Mouse (Mus musculus) Patski (cell line): Measurements from ENCODE around the gene Sdf2l1. TPM values are rescaled to one million over a fixed set of nuclear protein-coding genes. Genes with fewer than 3 reads are reported as not detected.

Experiments
- ATAC-seq: fragments of 100-300 bp; one replicate; pipeline ENCODE4 v1.8.0; 2021
- CTCF ChIA-PET: fragments of 350-600 bp; sonication (Branson Sonifier 250); formaldehyde crosslinking; loops from one replicate; lab custom pipeline; 2022; ENCODE audit warnings: inconsistent platforms; lab: Charles Lee
- POLR2A ChIA-PET: fragments of 350-600 bp; sonication (Branson Sonifier 250); formaldehyde crosslinking; loops from one replicate; lab custom pipeline; 2022; ENCODE audit warnings: antibody characterized with exemption, inconsistent platforms; lab: Charles Lee
- DNase-seq: peaks from one replicate; pipeline ENCODE4 v3.0.0-alpha.2; 2011; ENCODE audit warnings: low read depth, low spot score
- H3K27me3 ChIP-seq: fragments of 371-371 bp; one replicate; pipeline ENCODE4 v1.5.1; 2021
- CTCF ChIP-seq: fragments of 100-300 bp; IDR thresholded peaks from one replicate; pipeline ENCODE4 v1.5.1; 2021
- in situ Hi-C: fragments of 300-500 bp; cut with MboI; formaldehyde crosslinking; loops from 3 replicates; pipeline ENCODE4 v1.11.1; 2018; ENCODE audit warnings: low pct_unique_long_range_greater_than_20kb, mixed read lengths
- polyA plus RNA-seq: library from polyadenylated mRNA; unstranded; gene quantifications from one replicate; pipeline ENCODE4 v1.2.3, GENCODE M21; 2021

Gene Sdf2l1
- polyA plus RNA-seq, 1 experiment from 2014 or later = 40.8 TPM

DNA sequence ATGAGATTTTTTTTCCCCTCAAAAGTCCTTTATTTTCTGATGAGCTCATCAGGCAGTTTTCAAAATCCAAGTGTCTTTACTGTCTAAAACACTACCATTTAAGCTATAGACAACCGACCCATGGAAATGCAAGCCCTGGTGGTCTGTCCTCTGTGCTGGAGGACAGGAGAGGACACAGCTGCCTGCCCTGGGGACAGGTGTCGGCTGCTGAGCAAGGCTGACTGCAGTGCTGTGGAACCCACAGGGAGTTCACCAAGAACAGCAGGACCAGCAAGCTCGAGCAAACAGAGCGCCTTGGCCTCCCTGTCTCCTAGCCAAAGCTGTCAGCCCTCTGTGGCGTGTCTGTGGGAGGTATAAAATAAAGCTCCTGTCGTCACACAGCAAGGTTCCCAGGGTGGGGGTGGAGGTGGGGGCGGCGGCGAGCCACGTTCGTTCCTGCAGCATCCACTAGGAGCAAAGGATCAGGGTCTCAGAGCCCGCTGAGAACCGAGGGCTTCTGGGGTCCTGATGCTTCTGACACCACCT is 45.5 kb downstream of the Sdf2l1 start:
- ChIA-PET POLR2A (interaction anchor here (1.2 kb wide), 1 partner anchor 23 kb away, joined by 3 read pairs; no protein-coding TSS in a partner anchor), CTCF (interaction anchor here (0.9 to 2.0 kb wide), 3 partner anchors 18 to 42 kb away, joined by 3 to 5 read pairs (median 3); partner anchors contain the start of gene Ypel1)
- in situ Hi-C loops = no loop called here
- ATAC-seq = no peak
- no peak for DNase-seq
- H3K27me3 ChIP-seq = no peaks in the 10 kb centered on the region
- TF ChIP-seq CTCF = no peak

DNA sequence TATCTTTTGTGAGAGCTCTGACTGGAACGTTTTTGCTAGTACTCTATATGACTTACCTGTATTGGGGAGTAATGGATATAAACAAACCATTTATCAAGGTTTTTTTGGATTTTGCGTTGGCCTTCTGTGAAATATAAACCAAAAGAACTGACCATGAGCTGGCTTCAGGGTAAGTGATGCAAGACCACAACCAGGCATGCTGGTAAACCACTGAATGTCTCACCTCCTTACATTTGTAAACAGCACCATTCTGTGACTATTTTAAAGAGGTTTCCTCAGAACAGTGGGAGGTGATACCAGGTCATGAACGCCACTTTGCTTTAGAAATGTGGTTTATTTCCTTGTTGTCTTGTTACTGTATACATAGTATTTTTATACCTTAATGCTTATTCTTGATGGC is 45.9 kb downstream of the Sdf2l1 start:
- in situ Hi-C loops = no loop called here
- POLR2A ChIA-PET = interaction anchor here (1.2 kb wide), 1 partner anchor 23 kb away, joined by 3 read pairs; no protein-coding TSS in a partner anchor
- DNase-seq (no peak), ATAC-seq (no peak)
- no peak for TF ChIP-seq CTCF
- H3K27me3 ChIP-seq = no peaks in the 10 kb centered on the region
- CTCF ChIA-PET = interaction anchor here (0.6 to 2.0 kb wide), 5 partner anchors 9 to 650 kb away, joined by 3 to 5 read pairs (median 3); partner anchors contain the start of gene Ypel1

DNA sequence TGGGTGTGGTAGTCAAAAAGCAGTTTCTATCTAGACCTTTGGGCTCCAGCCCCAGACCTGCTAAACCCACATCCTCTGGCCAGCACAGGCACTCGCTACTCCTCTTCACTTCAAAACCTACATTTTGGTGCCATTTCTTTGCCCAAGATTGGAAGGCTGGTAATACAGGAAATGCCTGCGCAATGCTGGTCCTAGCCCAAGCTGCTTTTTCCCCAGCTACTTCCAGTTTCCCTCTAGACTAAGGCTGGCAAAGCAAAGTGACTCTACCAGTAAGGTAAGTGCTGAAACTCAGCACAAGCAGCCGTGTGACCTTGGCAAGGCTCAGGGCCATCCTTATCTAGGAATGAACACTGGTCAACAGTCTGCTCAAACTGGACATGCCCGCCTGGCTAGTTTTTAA is 46.5 kb downstream of the Sdf2l1 start:
- no peak for TF ChIP-seq CTCF
- POLR2A ChIA-PET = no interaction called here
- in situ Hi-C loops = no loop called here
- DNase-seq (no peak), ATAC-seq (no peak)
- no peaks in the 10 kb centered on the region for H3K27me3 ChIP-seq
- CTCF ChIA-PET = interaction anchor here (0.6 to 2.0 kb wide), 4 partner anchors 9 to 650 kb away, joined by 3 to 5 read pairs (median 3); partner anchors contain the start of gene Ypel1

DNA sequence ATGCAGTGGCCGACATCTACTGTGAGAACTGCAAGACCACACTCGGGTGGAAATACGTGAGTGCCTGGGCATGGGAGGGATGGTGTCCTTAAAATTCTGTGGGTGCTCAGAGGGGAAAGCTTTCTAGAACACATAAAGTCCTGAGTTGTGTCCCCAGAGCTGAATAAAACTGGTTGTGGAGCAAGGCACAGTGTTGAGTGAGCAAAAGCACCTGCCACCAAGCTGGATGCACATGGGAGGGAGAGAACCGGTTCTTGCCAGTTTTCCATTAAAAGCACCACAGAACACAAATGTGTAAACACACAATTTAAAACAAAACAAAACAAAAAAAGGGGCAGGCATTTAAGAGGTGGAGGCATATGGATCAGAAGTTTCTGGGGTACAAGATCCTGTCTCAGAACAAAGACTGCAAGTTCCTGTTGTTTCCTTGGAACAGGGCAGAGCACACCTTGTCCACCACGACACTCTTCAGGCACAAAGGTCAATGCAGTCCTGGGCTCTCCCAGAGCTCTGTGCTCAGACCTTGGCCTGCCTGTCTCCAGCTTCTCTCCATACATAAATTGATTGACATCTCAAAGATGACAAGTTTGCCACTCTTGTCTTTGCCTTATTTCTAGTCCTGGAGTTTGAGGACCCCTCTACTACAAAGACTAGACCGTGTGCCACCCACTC is 49.9 kb downstream of the Sdf2l1 start:
- TF ChIP-seq CTCF = no peak
- no peak for DNase-seq
- ATAC-seq = no peak
- CTCF ChIA-PET = no interaction called here
- POLR2A ChIA-PET = no interaction called here
- in situ Hi-C loops = no loop called here
- no peaks in the 10 kb centered on the region for H3K27me3 ChIP-seq

Other genes starting within 250 kb of the Sdf2l1 start
- 36.2 TPM for gene Ppm1f, start 235.9 kb downstream of the Sdf2l1 start, polyA plus RNA-seq
- 142 TPM for gene Mapk1, start 149.0 kb downstream of the Sdf2l1 start, polyA plus RNA-seq
- gene Ypel1, start 62.7 kb downstream of the Sdf2l1 start, polyA plus RNA-seq = 3.8 TPM
- gene Ppil2, start 21.1 kb downstream of the Sdf2l1 start, polyA plus RNA-seq = 77.7 TPM
- gene 2610318N02Rik, start 7.2 kb downstream of the Sdf2l1 start, polyA plus RNA-seq = 2.7 TPM
- gene Ydjc, start 12.2 kb upstream of the Sdf2l1 start, polyA plus RNA-seq = 9.1 TPM
- gene Ccdc116, start 14.8 kb upstream of the Sdf2l1 start, polyA plus RNA-seq = 0.21 TPM
- gene Ube2l3, start 70.3 kb upstream of the Sdf2l1 start, polyA plus RNA-seq = 181 TPM
- gene Rimbp3, start 76.2 kb upstream of the Sdf2l1 start, polyA plus RNA-seq = 0.05 TPM
- 1.6 TPM for gene Hic2, start 101.2 kb upstream of the Sdf2l1 start, polyA plus RNA-seq
- gene Tmem191c, start 143.7 kb upstream of the Sdf2l1 start, polyA plus RNA-seq = 9.2 TPM
- gene Serpind1, start 199.0 kb upstream of the Sdf2l1 start, polyA plus RNA-seq = 0.12 TPM